ENCODE assay signal across 20 mouse cellular contexts in the genomic region with DNA sequence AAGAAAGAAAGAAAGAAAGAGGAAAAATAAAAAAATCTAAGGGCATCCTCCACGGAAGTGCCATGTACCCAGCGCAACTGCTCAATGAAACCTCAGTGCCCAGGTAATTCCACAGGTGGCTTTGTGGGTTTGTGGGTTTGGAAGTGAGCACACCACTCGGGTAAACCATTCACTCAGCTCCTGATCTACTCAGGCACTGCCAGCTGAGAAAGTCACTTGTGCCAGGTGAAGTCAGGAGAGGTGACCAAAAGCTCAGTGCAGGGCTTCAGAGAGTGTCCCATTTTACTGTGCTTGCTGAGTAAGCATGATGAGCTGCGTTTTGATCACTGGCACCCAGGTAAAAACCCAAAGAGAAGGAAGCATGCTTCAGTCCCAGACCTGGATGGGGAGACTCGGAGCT.
"Had no signal": no experiment of that assay in that cellular context is flagged by ENCODE, and none has a peak within 500 bp of the region (broad histone marks: within the 10 kb centered on the region; RNA-seq: fewer than 3 reads in every experiment).

No protein-coding gene starts in this region.

- H3K4me3 ChIP-seq: forebrain, embryonic 15.5 days; heart, embryonic 10.5 days; heart, embryonic 12.5 days; hindbrain, embryonic 13.5 days; hindbrain, embryonic 15.5 days; limb, embryonic 13.5 days; limb, embryonic 15.5 days; liver, embryonic 12.5 days had no signal

- DNase-seq: forebrain, postnatal 0 days; gastrocnemius, postnatal 14 days; gastrocnemius, postnatal 36 days; heart, adult 18-20 months; heart, postnatal 14 days; heart, postnatal 36 days; layer of hippocampus, adult 9-11 months; layer of hippocampus, postnatal 36 days; left cerebral cortex, postnatal 4 days; lung, adult 18-20 months had no signal

- H3K27me3 ChIP-seq: forebrain, embryonic 15.5 days; heart, embryonic 12.5 days; hindbrain, embryonic 13.5 days; hindbrain, embryonic 15.5 days; limb, embryonic 13.5 days; limb, embryonic 15.5 days; liver, embryonic 12.5 days had no signal

- H3K4me1 ChIP-seq: forebrain, embryonic 15.5 days; heart, embryonic 10.5 days; heart, embryonic 12.5 days; hindbrain, embryonic 13.5 days; hindbrain, embryonic 15.5 days; limb, embryonic 13.5 days; limb, embryonic 15.5 days; liver, embryonic 12.5 days had no signal

- H3K36me3 ChIP-seq: forebrain, embryonic 15.5 days; heart, embryonic 10.5 days; heart, embryonic 12.5 days; hindbrain, embryonic 13.5 days; hindbrain, embryonic 15.5 days; limb, embryonic 13.5 days; limb, embryonic 15.5 days; liver, embryonic 12.5 days had no signal

- H3K27ac ChIP-seq: forebrain, embryonic 15.5 days; heart, embryonic 10.5 days; hindbrain, embryonic 13.5 days; hindbrain, embryonic 15.5 days; hindbrain, postnatal 0 days; limb, embryonic 13.5 days; limb, embryonic 15.5 days; liver, embryonic 12.5 days; liver, embryonic 14.5 days had no signal

- H3K9ac ChIP-seq: forebrain, embryonic 15.5 days; forebrain, postnatal 0 days; heart, embryonic 12.5 days; hindbrain, embryonic 13.5 days; hindbrain, embryonic 15.5 days; limb, embryonic 13.5 days; limb, embryonic 15.5 days; liver, embryonic 12.5 days; liver, embryonic 14.5 days had no signal
